Mouse (Mus musculus): ENCODE data around the gene Pik3c2b. TPM values are rescaled to one million over a fixed set of nuclear protein-coding genes. Genes with fewer than 3 reads are reported as not detected.

Gene Pik3c2b
- polyA plus RNA-seq, 1 experiment from 2014 or later = 9.1 TPM

DNA sequence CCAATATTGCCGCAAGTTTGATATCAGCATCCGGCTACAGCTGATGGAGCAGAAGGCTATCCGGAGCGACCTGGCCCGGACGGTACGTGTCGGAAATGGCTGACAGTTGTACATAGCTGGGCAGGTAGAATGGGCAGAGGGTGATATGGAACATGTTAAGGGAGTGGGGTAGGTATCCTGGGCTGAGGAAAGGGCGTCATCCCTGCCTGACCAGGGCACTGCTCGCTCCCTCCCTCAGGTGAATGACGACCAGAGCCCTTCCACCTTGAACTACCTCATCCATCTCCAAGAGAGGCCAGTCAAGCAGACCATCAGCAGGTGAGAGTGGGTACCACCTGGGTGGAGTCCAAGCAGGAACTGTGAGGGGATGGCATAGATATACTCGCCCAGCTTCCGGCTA, 29.1 kb downstream of the Pik3c2b start:
- WGBS = 88% methylated on average over 13 of the region's 13 CpGs
- Histone ChIP-seq H3K4me2 (replicated peaks; ENCODE audit: low read depth, low read length) (no peak overlapping the region), H3K9ac (ENCODE audit: low read depth, low read length) (no peak overlapping the region), H3K27ac (ENCODE audit: low read depth, low read length) (peak overlapping the region; percentile 42; the same call in 1 of the 2 replicates), H3K36me3 (ENCODE audit: control insufficient read depth, insufficient read depth, low read length) (peaks cover under 1% of the 10 kb centered on the region; the same call in 1 of the 2 replicates), H3K9me3 (ENCODE audit: control insufficient read depth, low read length) (no peaks in the 10 kb centered on the region), H3K4me1 (ENCODE audit: control insufficient read depth, insufficient read depth, low read length) (peaks cover 26% of the 10 kb centered on the region), H3K4me3 (ENCODE audit: low read length) (no peak overlapping the region), H3K27me3 (ENCODE audit: control insufficient read depth, insufficient read depth, low read length) (no peaks in the 10 kb centered on the region; the same call in 1 of the 2 replicates)
- no peak for ATAC-seq (ENCODE audit: low FRiP score, low TSS enrichment)

DNA sequence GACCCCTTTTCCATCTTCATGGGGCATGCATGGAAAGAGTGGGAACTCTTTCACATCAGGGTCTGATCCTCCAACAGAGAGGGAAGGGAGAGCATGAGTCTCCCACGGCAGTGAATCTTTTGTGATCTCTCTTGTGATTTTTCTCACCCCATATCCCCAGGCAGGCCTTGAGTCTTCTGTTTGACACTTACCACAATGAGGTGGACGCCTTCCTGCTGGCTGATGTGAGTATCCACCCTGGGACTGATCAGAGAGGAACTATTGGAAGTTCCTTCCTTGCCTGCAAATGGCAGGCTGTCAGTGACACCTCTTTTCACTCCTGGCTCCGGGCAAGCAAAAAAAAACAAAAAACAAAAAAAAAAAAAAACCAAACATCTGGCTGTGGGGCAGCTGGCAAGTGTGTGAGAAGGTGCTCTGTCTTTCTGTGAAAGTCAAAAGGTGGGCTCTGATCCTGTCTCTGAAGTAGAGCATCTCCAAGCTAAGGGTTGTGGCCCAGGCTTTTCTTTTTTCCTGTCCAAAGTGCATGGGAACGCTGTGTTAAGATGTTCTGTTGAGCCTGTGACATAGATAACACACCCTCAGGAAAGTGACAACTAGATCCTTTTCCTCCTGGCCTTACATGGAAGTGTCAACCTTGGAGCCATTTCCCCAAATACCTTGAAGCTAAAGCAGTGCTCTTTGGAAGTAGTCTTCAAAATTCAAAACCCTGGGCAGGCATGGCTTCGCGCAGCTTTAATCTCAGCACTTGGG, 30.4 kb downstream of the Pik3c2b start:
- H3K27me3 ChIP-seq (ENCODE audit: control insufficient read depth, insufficient read depth, low read length) = no peaks in the 10 kb centered on the region; the same call in 1 of the 2 replicates
- H3K4me2 ChIP-seq (replicated peaks; ENCODE audit: low read depth, low read length) = no peak overlapping the region
- no peak overlapping the region for H3K9ac ChIP-seq (ENCODE audit: low read depth, low read length)
- peaks cover 4% of the 10 kb centered on the region; the same call in 1 of the 2 replicates for H3K36me3 ChIP-seq (ENCODE audit: control insufficient read depth, insufficient read depth, low read length)
- no peak for ATAC-seq (ENCODE audit: low FRiP score, low TSS enrichment)
- no peak overlapping the region for H3K4me3 ChIP-seq (ENCODE audit: low read length)
- peaks cover 26% of the 10 kb centered on the region for H3K4me1 ChIP-seq (ENCODE audit: control insufficient read depth, insufficient read depth, low read length)
- no peak overlapping the region for H3K27ac ChIP-seq (ENCODE audit: low read depth, low read length)
- no peaks in the 10 kb centered on the region for H3K9me3 ChIP-seq (ENCODE audit: control insufficient read depth, low read length)
- 74% methylated on average over 6 of the region's 6 CpGs for whole genome bisulfite sequencing

DNA sequence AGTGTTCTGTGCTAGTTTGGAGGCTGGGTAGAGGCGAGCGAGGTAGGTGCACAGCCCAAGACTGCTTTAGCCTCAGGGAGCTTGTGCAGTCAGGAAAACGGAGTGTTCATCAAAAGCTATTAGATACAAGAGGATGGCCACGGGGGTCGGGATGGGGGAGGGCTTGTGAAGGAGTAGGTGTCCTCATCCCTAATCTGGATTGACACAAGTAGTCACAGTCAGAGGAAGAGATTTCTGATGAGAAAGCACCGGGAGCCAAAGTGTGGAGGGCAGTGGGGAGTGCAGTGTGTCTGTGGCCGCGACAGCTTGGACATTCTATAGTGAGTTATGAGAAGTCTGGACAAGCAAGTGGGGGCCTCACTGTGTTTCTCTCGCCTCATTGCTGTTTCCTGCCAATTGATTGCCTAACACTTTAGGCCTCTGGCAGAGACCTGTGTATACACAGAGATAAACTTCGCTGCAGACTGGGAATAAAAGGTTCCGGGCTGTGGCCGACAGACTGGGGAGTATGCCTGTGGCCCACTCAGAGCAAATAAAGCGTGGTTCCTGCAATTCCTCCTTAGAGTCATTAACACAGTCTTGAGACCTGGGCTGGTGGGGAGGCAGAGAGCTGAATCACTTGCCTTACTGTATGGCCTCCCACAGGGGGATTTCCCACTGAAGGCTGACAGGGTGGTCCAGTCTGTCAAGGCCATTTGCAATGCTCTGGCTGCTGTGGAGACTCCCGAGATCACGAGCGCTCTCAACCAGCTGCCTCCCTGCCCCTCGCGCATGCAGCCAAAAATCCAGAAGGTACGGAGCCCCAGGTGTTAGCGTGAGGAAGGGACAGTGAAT, 31.4 kb downstream of the Pik3c2b start:
- no peak overlapping the region for H3K4me2 ChIP-seq (replicated peaks; ENCODE audit: low read depth, low read length)

DNA sequence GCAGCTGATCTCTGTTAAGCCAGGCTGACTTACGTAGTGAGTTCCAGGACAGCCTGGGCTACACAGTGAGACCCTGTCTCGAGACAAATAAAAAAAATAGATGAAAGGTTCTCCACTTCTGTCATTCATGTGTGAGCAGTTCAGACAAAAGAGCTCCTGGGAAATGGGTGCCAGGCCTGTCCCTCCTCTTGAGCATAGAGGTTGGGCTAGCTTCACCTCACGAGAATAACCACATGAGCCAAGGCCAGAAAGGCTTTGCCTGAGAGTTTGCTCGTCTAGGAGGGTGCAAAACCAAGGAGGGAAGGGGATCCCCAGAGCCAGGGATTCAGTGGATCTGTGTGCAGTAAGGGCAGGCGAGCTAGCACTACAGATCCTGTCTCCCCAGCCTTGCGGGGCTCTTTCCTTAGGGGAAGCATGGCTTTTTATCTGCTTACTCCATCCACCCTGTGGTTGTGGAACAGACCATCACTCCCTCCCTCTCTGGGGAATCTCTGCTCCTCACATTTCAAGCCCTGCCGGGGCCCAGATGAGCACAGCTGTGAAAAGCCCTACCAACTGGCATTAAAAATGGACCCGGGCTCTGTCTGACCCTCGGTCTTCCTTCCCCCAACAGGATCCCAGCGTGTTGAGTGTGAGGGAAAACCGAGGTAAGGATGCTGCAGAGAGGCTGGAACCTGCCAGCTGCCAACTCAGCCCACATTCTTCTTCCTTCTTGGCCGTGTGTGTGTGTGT, 32.3 kb downstream of the Pik3c2b start:
- no peaks in the 10 kb centered on the region; the same call in 1 of the 2 replicates for H3K27me3 ChIP-seq (ENCODE audit: control insufficient read depth, insufficient read depth, low read length)
- peak; percentile 48; the same call in 1 of the 2 replicates for ATAC-seq (ENCODE audit: low FRiP score, low TSS enrichment)
- H3K27ac ChIP-seq (ENCODE audit: low read depth, low read length) = peak overlapping the region; percentile 42; the same call in 1 of the 2 replicates
- no peak overlapping the region for H3K9ac ChIP-seq (ENCODE audit: low read depth, low read length)
- peaks cover 26% of the 10 kb centered on the region for H3K4me1 ChIP-seq (ENCODE audit: control insufficient read depth, insufficient read depth, low read length)
- no peak overlapping the region for H3K4me2 ChIP-seq (replicated peaks; ENCODE audit: low read depth, low read length)
- H3K36me3 ChIP-seq (ENCODE audit: control insufficient read depth, insufficient read depth, low read length) = peaks cover 4% of the 10 kb centered on the region; the same call in 1 of the 2 replicates
- H3K4me3 ChIP-seq (ENCODE audit: low read length) = no peak overlapping the region
- H3K9me3 ChIP-seq (ENCODE audit: control insufficient read depth, low read length) = no peaks in the 10 kb centered on the region
- 45% methylated on average over 11 of the region's 12 CpGs for WGBS

More for the DNA sequence above, 31.4 kb downstream of the Pik3c2b start:
- H3K36me3 ChIP-seq (ENCODE audit: control insufficient read depth, insufficient read depth, low read length) = peaks cover 4% of the 10 kb centered on the region; the same call in 1 of the 2 replicates
- 27% methylated on average over 20 of the region's 20 CpGs for WGBS
- H3K27ac ChIP-seq (ENCODE audit: low read depth, low read length) = peak overlapping the region; percentile 53; the same call in 1 of the 2 replicates
- H3K4me1 ChIP-seq (ENCODE audit: control insufficient read depth, insufficient read depth, low read length) = peaks cover 26% of the 10 kb centered on the region
- H3K4me3 ChIP-seq (ENCODE audit: low read length) = no peak overlapping the region
- no peaks in the 10 kb centered on the region; the same call in 1 of the 2 replicates for H3K27me3 ChIP-seq (ENCODE audit: control insufficient read depth, insufficient read depth, low read length)
- H3K9ac ChIP-seq (ENCODE audit: low read depth, low read length) = no peak overlapping the region; the same call in 1 of the 2 replicates
- peak; percentile 34 for ATAC-seq (ENCODE audit: low FRiP score, low TSS enrichment)
- no peaks in the 10 kb centered on the region for H3K9me3 ChIP-seq (ENCODE audit: control insufficient read depth, low read length)

DNA sequence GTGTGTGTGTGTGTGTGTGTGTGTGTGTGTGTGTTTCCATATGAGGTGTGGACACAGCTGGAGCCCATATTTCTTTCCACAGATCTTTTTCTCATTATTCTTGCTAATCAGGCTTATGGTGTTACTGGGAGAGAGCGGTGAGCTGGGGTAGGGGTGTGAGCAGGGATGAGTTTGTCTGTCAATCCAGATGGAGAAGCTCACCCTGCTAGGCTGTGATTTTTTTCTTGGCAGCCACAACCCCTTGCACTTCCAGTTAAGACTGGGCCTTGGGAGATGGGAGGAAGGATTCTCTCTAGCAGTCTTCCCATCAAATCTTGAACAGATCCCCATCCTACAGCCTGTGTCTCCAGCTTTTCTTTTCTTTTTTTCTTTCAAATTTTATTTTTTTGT, 32.9 kb downstream of the Pik3c2b start:
- no peak overlapping the region for H3K27ac ChIP-seq (ENCODE audit: low read depth, low read length)
- no peak overlapping the region for H3K4me3 ChIP-seq (ENCODE audit: low read length)
- peaks cover 4% of the 10 kb centered on the region; the same call in 1 of the 2 replicates for H3K36me3 ChIP-seq (ENCODE audit: control insufficient read depth, insufficient read depth, low read length)
- peaks cover 22% of the 10 kb centered on the region for H3K4me1 ChIP-seq (ENCODE audit: control insufficient read depth, insufficient read depth, low read length)
- 40% methylated on average over 1 of the region's 1 CpGs for WGBS
- no peaks in the 10 kb centered on the region for H3K9me3 ChIP-seq (ENCODE audit: control insufficient read depth, low read length)
- no peak overlapping the region for H3K9ac ChIP-seq (ENCODE audit: low read depth, low read length)
- ATAC-seq (ENCODE audit: low FRiP score, low TSS enrichment) = 0 out of 2 replicates have a peak, but pooled peaks have one; percentile 16
- no peaks in the 10 kb centered on the region; the same call in 1 of the 2 replicates for H3K27me3 ChIP-seq (ENCODE audit: control insufficient read depth, insufficient read depth, low read length)
- no peak overlapping the region for H3K4me2 ChIP-seq (replicated peaks; ENCODE audit: low read depth, low read length)

DNA sequence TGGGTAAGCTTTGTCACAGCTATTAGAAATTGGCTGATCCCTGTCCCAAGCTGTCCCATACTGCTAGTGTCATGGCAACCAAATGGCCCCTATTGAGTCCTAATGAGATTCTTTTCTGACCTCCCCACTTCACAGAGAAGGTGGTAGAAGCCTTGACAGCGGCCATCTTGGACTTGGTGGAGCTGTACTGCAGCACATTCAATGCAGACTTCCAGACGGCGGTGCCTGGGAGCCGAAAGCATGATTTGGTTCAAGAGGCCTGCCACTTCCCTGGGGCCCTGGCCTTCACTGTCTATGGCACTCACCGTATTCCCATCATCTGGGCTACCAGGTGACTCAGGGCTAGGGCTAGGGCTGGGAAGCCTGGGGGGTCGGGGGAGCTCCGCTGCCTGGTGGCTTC, 34.0 kb downstream of the Pik3c2b start:
- ATAC-seq (ENCODE audit: low FRiP score, low TSS enrichment) = no peak
- no peak overlapping the region for H3K9ac ChIP-seq (ENCODE audit: low read depth, low read length)
- 89% methylated on average over 7 of the region's 7 CpGs for WGBS

DNA sequence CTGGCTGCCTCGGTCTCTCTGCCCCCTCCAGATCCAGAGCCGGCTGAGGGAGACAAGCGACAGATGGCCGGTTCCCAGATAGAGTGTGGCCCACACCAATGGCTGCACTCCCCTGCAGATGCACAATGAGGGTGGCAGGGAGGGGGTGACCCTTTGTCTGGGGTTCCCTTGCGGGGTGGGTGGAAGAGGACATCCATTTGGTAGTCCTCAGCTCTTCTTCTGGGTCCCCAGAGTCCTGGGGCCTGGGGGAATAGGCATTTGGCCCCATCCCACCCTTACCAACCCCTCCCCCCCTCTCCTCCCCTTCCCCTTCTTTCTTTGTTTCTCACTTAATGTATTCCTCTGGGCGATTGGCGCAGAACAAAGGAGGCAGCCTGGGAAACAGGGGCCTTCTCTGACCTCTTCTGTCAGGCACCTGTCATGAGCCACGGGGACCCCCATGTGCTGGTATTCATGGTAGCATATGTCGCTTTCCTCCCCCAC, 34.7 kb downstream of the Pik3c2b start:
- Histone ChIP-seq H3K4me2 (replicated peaks; ENCODE audit: low read depth, low read length) (no peak overlapping the region), H3K9me3 (ENCODE audit: control insufficient read depth, low read length) (no peaks in the 10 kb centered on the region), H3K27ac (ENCODE audit: low read depth, low read length) (no peak overlapping the region), H3K36me3 (ENCODE audit: control insufficient read depth, insufficient read depth, low read length) (peaks cover 4% of the 10 kb centered on the region; the same call in 1 of the 2 replicates), H3K27me3 (ENCODE audit: control insufficient read depth, insufficient read depth, low read length) (no peaks in the 10 kb centered on the region; the same call in 1 of the 2 replicates), H3K4me3 (ENCODE audit: low read length) (no peak overlapping the region), H3K4me1 (ENCODE audit: control insufficient read depth, insufficient read depth, low read length) (peaks cover 31% of the 10 kb centered on the region), H3K9ac (ENCODE audit: low read depth, low read length) (no peak overlapping the region)
- ATAC-seq (ENCODE audit: low FRiP score, low TSS enrichment) = no peak
- WGBS = 39% methylated on average over 9 of the region's 9 CpGs

More for the DNA sequence above, 34.0 kb downstream of the Pik3c2b start:
- peaks cover 4% of the 10 kb centered on the region; the same call in 1 of the 2 replicates for H3K36me3 ChIP-seq (ENCODE audit: control insufficient read depth, insufficient read depth, low read length)
- no peaks in the 10 kb centered on the region; the same call in 1 of the 2 replicates for H3K27me3 ChIP-seq (ENCODE audit: control insufficient read depth, insufficient read depth, low read length)
- no peaks in the 10 kb centered on the region for H3K9me3 ChIP-seq (ENCODE audit: control insufficient read depth, low read length)
- H3K4me3 ChIP-seq (ENCODE audit: low read length) = no peak overlapping the region
- H3K4me2 ChIP-seq (replicated peaks; ENCODE audit: low read depth, low read length) = no peak overlapping the region
- H3K4me1 ChIP-seq (ENCODE audit: control insufficient read depth, insufficient read depth, low read length) = peaks cover 28% of the 10 kb centered on the region
- no peak overlapping the region for H3K27ac ChIP-seq (ENCODE audit: low read depth, low read length)

DNA sequence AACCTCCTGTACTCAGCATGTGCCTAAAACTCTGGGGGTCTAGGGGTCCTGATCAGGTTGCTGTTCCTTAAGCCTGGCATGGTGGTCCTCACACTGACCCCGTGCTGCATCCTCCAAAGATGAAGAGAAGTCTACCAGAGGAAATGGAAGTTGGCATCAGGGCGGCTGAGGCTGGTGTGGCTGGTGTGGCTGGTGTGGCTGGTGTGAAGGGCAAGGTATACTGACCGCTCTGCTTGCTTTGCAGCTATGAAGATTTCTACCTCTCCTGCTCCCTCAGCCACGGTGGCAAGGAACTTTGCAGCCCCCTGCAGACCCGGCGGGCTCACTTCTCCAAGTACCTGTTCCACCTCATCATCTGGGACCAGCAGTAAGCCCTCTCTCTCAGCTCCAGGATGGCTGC, 35.2 kb downstream of the Pik3c2b start:
- Histone ChIP-seq H3K4me3 (ENCODE audit: low read length) (no peak overlapping the region), H3K4me1 (ENCODE audit: control insufficient read depth, insufficient read depth, low read length) (peaks cover 31% of the 10 kb centered on the region), H3K36me3 (ENCODE audit: control insufficient read depth, insufficient read depth, low read length) (peaks cover 4% of the 10 kb centered on the region; the same call in 1 of the 2 replicates), H3K27me3 (ENCODE audit: control insufficient read depth, insufficient read depth, low read length) (no peaks in the 10 kb centered on the region; the same call in 1 of the 2 replicates), H3K27ac (ENCODE audit: low read depth, low read length) (no peak overlapping the region), H3K4me2 (replicated peaks; ENCODE audit: low read depth, low read length) (no peak overlapping the region), H3K9ac (ENCODE audit: low read depth, low read length) (no peak overlapping the region), H3K9me3 (ENCODE audit: control insufficient read depth, low read length) (no peaks in the 10 kb centered on the region)
- ATAC-seq (ENCODE audit: low FRiP score, low TSS enrichment) = no peak
- 81% methylated on average over 6 of the region's 6 CpGs for WGBS

Measured in kidney, embryonic 14.5 days (tissue).